Mouse (Mus musculus) stomach, embryonic 16.5 days (tissue): ENCODE measurements around the gene Espn. TPM values are rescaled to one million over a fixed set of nuclear protein-coding genes. Genes with fewer than 3 reads are reported as not detected.

Source experiments
- ATAC-seq: fragments of 200-750 bp; cut with Nextera tagmentation; 2 replicates; pipeline ENCODE4 v1.8.0; 2017; ENCODE audit warnings: moderate number of reproducible peaks, moderate TSS enrichment; ENCODE audit not compliant: insufficient read depth, low FRiP score
- H3K27ac ChIP-seq: fragments of 300-500 bp; sonication (generic); 2 replicates; pipeline ENCODE4 v1.5.1; 2014; ENCODE audit warnings: low read length
- H3K27me3 ChIP-seq: fragments of 300-500 bp; sonication (generic); 2 replicates; pipeline ENCODE4 v1.6.1; 2014; ENCODE audit warnings: low read length, control low read depth, mixed read lengths; ENCODE audit not compliant: control insufficient read depth, insufficient read depth
- H3K36me3 ChIP-seq: fragments of 300-500 bp; sonication (generic); 2 replicates; pipeline ENCODE4 v1.6.1; 2014; ENCODE audit warnings: low read length; ENCODE audit not compliant: control insufficient read depth, insufficient read depth
- H3K4me1 ChIP-seq: fragments of 300-500 bp; sonication (generic); 2 replicates; pipeline ENCODE4 v1.6.1; 2014; ENCODE audit warnings: low read length, control low read depth, mixed read lengths; ENCODE audit not compliant: control insufficient read depth, insufficient read depth
- H3K4me2 ChIP-seq: fragments of 300-500 bp; sonication (generic); 2 replicates; pipeline ENCODE4 v1.6.1; 2014; ENCODE audit warnings: low read depth, low read length, mixed read lengths
- H3K4me3 ChIP-seq: fragments of 300-500 bp; sonication (generic); replicated peaks from 2 replicates; pipeline ENCODE4 v1.5.1; 2014; ENCODE audit warnings: mild to moderate bottlenecking, low read length
- H3K9ac ChIP-seq: fragments of 300-500 bp; sonication (generic); 2 replicates; pipeline ENCODE4 v1.6.1; 2014; ENCODE audit warnings: low read length
- H3K9me3 ChIP-seq: fragments of 300-500 bp; sonication (generic); replicated peaks from 2 replicates; pipeline ENCODE4 v1.6.1; 2016; ENCODE audit warnings: low read length, control low read depth; ENCODE audit not compliant: control insufficient read depth
- WGBS: fragments of 180-500 bp; shearing (Covaris S2); extraction: QIAGEN DNeasy Blood & Tissue Kit; methylation state at CpG from one replicate; pipeline ENCODE4 v1.1.7; 2014; 5-methylcytosine and 5-hydroxymethylcytosine counted together
- polyA plus RNA-seq: library from polyadenylated mRNA; unstranded; fragments of >200 nt; fragmentation: Nextera tagmentation; extraction: Ambion mirVana; gene quantifications from 2 replicates; pipeline ENCODE4 v1.2.1, GENCODE M21; 2015

Gene Espn
- polyA plus RNA-seq, 1 experiment from 2014 or later = 9.1 TPM

DNA sequence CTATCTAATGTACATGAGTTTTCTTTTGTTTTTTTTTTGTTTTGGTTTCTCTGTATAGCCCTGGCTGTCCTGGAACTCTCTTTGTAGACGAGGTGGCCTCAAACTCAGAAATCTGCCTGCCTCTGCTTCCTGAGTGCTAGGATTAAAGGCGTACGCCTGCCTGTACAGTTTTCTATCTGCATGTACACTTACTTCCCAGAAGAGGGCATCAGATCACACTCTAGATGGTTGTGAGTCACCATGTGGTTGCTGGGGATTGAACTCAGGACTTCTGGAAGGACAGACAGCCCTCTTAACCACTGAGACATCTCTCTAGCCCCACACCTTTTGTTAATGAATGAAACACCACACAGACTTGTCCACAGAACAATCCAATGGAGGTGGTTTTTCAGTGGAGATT, 72.9 kb downstream of the Espn start:
- no peaks in the 10 kb centered on the region for H3K36me3 ChIP-seq
- 88% methylated on average over 3 of the region's 3 CpGs for WGBS
- no peak overlapping the region for H3K27ac ChIP-seq
- no peak for ATAC-seq
- no peaks in the 10 kb centered on the region; the same call in 1 of the 2 replicates for H3K9me3 ChIP-seq
- no peaks in the 10 kb centered on the region for H3K27me3 ChIP-seq
- H3K4me3 ChIP-seq = no peak overlapping the region
- no peak overlapping the region for H3K9ac ChIP-seq
- H3K4me1 ChIP-seq = no peaks in the 10 kb centered on the region
- H3K4me2 ChIP-seq = no peak overlapping the region

DNA sequence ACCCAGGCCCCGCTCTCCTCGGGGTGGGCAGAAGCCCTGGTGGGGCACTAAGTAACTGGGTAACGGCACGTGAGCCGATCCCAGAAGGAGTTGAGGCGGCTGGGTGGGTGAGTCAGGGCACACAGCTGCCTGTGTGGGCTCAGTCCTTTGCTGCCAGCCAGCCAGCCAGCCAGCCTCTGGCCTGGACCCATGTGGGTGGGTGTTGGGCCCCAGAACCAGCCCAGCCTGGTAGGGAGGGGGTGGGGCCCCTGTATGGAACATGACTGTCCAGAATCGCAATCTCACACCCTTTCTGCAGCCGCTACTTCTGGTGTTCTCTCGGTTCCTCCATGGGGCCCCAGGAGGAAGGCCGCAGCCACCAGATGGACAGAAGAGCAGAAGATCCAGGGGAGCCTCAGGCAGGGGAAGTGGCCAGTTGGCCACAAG, 74.1 kb downstream of the Espn start:
- Histone ChIP-seq H3K4me1 (no peaks in the 10 kb centered on the region), H3K9ac (no peak overlapping the region), H3K36me3 (no peaks in the 10 kb centered on the region), H3K9me3 (no peaks in the 10 kb centered on the region; the same call in 1 of the 2 replicates), H3K4me3 (no peak overlapping the region), H3K27me3 (no peaks in the 10 kb centered on the region), H3K4me2 (no peak overlapping the region), H3K27ac (no peak overlapping the region)
- 88% methylated on average over 10 of the region's 10 CpGs for WGBS
- no peak for ATAC-seq

DNA sequence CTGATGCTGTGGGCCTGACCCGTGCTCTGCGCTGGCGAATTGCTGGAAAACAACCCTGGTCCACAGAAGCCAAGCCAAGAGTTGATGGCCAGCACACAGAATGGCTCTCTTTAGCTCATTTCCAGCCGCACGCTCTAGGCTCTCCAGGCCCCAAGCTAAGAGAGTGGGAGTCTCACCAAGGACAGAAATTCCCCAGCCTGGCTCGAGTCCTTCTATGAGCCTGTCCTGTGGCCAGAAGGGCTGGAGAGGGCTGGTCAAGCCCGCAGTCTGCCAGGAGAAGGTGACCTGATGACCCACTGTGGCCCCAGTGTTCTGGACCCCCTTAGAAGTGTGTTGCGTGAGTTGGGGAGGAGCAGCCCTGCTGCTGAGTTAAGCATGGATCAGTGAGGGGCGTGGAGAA, 75.0 kb downstream of the Espn start:
- WGBS = 88% methylated on average over 9 of the region's 9 CpGs
- ATAC-seq = no peak
- H3K27me3 ChIP-seq = no peaks in the 10 kb centered on the region
- peaks cover 5% of the 10 kb centered on the region for H3K4me1 ChIP-seq
- no peaks in the 10 kb centered on the region for H3K36me3 ChIP-seq
- H3K4me2 ChIP-seq = no peak overlapping the region
- H3K9ac ChIP-seq = no peak overlapping the region
- no peak overlapping the region for H3K4me3 ChIP-seq
- H3K27ac ChIP-seq = no peak overlapping the region
- H3K9me3 ChIP-seq = no peaks in the 10 kb centered on the region

DNA sequence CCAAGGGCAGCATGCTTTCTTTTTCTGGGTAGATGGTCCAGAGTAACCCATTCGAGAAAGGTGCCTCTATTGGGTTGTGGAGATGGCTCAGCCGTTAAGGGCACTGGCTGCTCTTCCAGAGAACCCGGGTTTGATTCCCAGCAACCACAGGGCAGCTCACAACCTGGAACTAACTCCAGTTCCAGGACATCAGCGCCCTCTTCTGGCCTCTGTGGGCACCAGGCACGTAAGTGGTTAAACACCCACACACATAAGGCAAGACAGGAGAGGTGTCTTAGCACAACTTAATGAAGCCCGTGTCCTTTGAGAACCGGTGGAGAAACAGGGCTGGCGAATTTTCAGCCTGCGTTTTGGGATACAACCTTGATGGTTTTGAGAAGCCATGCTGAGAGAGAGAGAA, 77.6 kb downstream of the Espn start:
- WGBS = 84% methylated on average over 9 of the region's 9 CpGs
- no peak overlapping the region for H3K27ac ChIP-seq
- no peak for ATAC-seq
- no peak overlapping the region for H3K4me2 ChIP-seq
- no peaks in the 10 kb centered on the region for H3K27me3 ChIP-seq
- H3K9ac ChIP-seq = no peak overlapping the region
- H3K9me3 ChIP-seq = no peaks in the 10 kb centered on the region
- H3K4me1 ChIP-seq = peaks cover 9% of the 10 kb centered on the region
- H3K4me3 ChIP-seq = no peak overlapping the region
- H3K36me3 ChIP-seq = no peaks in the 10 kb centered on the region

DNA sequence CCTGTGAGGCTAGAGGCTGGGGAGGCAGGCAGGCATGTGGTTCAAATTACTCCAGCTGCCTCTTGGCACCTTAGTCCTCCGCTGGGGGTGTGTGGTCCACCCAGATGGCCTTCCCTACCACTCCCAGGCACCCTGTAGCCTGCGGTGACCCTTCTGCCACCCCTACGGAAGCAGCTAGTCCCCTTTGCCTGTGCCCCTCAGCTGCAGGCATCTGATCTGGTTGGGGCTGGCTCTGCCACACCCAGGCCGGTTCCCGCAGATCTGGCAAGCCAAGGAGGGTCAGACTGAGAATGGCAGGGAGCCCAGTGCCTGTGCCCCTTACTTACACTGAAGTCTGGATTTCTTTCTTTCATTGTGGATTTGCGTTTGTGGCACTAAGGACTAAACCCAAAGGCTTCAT, 78.5 kb downstream of the Espn start:
- no peaks in the 10 kb centered on the region for H3K9me3 ChIP-seq
- H3K4me3 ChIP-seq = no peak overlapping the region
- no peaks in the 10 kb centered on the region for H3K36me3 ChIP-seq
- ATAC-seq = no peak
- peaks cover 9% of the 10 kb centered on the region for H3K4me1 ChIP-seq
- H3K9ac ChIP-seq = no peak overlapping the region; the same call in 1 of the 2 replicates
- 64% methylated on average over 6 of the region's 6 CpGs for WGBS
- H3K27ac ChIP-seq = no peak overlapping the region
- H3K27me3 ChIP-seq = no peaks in the 10 kb centered on the region
- H3K4me2 ChIP-seq = no peak overlapping the region

DNA sequence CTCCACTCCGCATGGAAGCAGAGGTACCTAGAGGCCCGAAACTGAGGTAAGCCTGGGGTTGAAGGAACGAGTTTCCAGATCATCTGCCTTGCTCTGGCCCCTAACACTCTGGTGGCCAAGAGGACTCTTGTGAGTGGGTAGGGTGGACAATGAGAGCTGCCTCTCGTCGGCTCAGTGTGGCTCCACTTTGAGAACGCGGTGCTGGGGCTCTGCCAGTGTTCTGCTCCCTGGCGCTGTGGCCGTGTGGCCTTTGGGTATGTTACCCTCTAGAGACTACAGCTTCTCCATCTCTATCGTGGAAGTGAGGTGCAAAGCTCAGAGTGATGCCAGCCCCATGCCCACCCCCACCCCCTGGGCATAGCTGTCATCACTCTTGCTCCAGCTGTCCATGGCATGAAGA, 79.5 kb downstream of the Espn start:
- H3K9ac ChIP-seq = no peak overlapping the region; the same call in 1 of the 2 replicates
- H3K4me2 ChIP-seq = no peak overlapping the region
- no peak for ATAC-seq
- H3K4me1 ChIP-seq = peaks cover 9% of the 10 kb centered on the region
- WGBS = 68% methylated on average over 10 of the region's 10 CpGs
- H3K27ac ChIP-seq = no peak overlapping the region
- no peaks in the 10 kb centered on the region for H3K9me3 ChIP-seq
- H3K36me3 ChIP-seq = no peaks in the 10 kb centered on the region
- no peak overlapping the region for H3K4me3 ChIP-seq
- H3K27me3 ChIP-seq = no peaks in the 10 kb centered on the region

DNA sequence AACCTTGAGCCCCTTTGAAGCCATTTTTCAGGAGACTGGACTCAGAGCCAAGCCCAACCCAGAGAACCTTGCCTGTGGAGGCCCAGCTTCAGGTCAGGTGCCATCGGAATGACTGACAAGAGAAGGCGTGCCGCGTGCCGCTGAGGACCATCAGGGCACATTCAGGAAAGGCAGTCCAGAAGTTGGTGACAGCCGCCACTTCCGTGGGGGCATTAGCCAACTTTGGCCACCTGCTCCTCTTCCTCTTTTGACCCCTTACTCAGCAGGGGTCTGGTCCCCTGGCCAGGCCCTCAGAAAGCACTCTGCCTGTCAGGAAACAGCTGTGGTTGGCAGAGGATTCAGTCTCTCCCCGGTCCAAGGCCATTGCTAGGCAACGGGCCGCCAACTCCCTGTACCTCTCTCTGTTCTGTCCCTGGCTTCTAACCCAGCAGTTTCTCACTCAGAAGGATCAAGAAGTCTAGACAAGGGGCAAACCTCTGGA, 80.0 kb downstream of the Espn start, which contains the start of gene Plekhg5:
Gene Plekhg5 (plus strand): TSS at position 378 of the 481 bp plus-strand sequence.
- Histone ChIP-seq H3K9me3 (no peaks in the 10 kb centered on the region), H3K4me3 (no peak within 1 kb of the TSS), H3K4me2 (no peak within 1 kb of the TSS), H3K4me1 (peaks cover 9% of the 10 kb centered on the region), H3K27ac (no peak within 1 kb of the TSS), H3K36me3 (no peaks in the 10 kb centered on the region), H3K27me3 (no peaks in the 10 kb centered on the region), H3K9ac (no peak within 1 kb of the TSS; the same call in none of the 2 replicates)
- WGBS = 62% methylated on average over 10 of the region's 10 CpGs
- peak; percentile 16; the same call in 1 of the 2 replicates for ATAC-seq

DNA sequence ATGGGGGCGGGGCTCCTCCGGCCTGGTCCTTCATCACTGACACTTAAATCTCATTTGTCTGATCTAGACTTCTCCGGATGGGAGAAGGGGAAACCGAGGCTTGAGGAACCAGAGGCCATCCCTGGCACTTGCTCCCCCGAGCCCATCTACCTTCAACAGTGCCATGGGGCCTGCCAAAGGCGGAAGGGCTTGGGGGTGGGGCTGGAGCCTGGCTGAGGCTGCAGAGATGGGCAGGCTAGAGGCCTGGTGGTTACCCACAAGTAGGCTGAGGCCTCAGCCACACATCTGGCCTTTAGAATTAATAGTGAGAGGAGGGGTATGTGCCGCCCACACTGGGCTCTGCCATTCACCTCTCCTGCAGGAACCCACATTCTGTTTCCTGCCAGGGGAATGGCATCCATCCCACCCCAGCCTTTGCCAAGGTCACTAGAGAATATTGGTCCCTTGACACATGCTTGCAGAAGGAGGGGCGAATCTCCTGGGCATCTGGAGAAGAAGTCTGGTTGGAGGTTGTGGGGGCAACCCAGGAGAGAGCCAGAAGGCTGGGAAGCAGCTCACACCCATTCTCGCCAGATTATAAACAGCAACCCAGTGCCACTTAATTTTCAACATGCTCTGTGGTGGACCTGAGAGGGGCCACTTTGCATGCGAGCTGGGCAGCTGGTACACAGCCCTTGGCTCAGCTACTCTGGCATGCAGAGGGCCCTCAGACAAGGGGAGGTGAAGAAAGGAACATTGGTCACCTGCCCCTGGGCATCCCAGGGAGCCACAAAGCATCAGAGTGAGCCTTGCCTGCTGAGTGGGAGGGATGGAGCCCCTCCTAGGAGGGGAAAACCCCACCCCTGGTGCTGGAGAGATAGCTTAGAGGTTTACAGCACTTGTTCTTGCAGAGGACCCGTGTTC, 81.4 kb downstream of the Espn start:
- H3K4me2 ChIP-seq = no peak overlapping the region
- 0 out of 2 replicates have a peak, but pooled peaks cover 1% of the 10 kb centered on the region for H3K36me3 ChIP-seq
- no peak overlapping the region for H3K9ac ChIP-seq
- no peak for ATAC-seq
- H3K4me3 ChIP-seq = no peak overlapping the region
- no peak overlapping the region for H3K27ac ChIP-seq
- H3K27me3 ChIP-seq = no peaks in the 10 kb centered on the region
- WGBS = 68% methylated on average over 11 of the region's 11 CpGs
- H3K9me3 ChIP-seq = no peaks in the 10 kb centered on the region
- H3K4me1 ChIP-seq = peaks cover 9% of the 10 kb centered on the region
